Mouse (Mus musculus) midbrain, postnatal 0 days (tissue): Measurements from ENCODE around the gene Hist1h2ap. TPM values are rescaled to one million over a fixed set of nuclear protein-coding genes. Genes with fewer than 3 reads are reported as not detected.

Experiments used
- ATAC-seq: fragments of 200-750 bp; cut with Nextera tagmentation; 2 replicates; pipeline ENCODE4 v1.8.0; 2017; ENCODE audit warnings: moderate number of reproducible peaks, mild to moderate bottlenecking, moderate TSS enrichment, moderate library complexity; ENCODE audit not compliant: low FRiP score
- DNase-seq: peaks from one replicate; pipeline ENCODE4 v3.0.0-alpha.2; 2015; ENCODE audit warnings: low spot score
- H3K27ac ChIP-seq: fragments of 300-500 bp; sonication (generic); 2 replicates; pipeline ENCODE4 v1.5.1; 2014; ENCODE audit warnings: low read depth, mild to moderate bottlenecking, low read length, mixed read lengths
- H3K27me3 ChIP-seq: fragments of 300-500 bp; sonication (generic); 2 replicates; pipeline ENCODE4 v1.6.1; 2014; ENCODE audit warnings: low read length, control low read depth, mixed read lengths; ENCODE audit not compliant: insufficient read depth
- H3K36me3 ChIP-seq: fragments of 300-500 bp; sonication (generic); 2 replicates; pipeline ENCODE4 v1.6.1; 2014; ENCODE audit warnings: low read length, control low read depth, mixed read lengths; ENCODE audit not compliant: insufficient read depth
- H3K4me1 ChIP-seq: fragments of 300-500 bp; sonication (generic); 2 replicates; pipeline ENCODE4 v1.6.1; 2014; ENCODE audit warnings: mild to moderate bottlenecking, control low read depth, antibody characterized with exemption, low read length, mixed read lengths; ENCODE audit not compliant: insufficient read depth
- H3K4me2 ChIP-seq: fragments of 300-500 bp; sonication (generic); 2 replicates; pipeline ENCODE4 v1.6.1; 2014; ENCODE audit warnings: low read depth, mild to moderate bottlenecking, low read length, mixed read lengths; ENCODE audit not compliant: poor library complexity, severe bottlenecking
- H3K4me3 ChIP-seq: fragments of 300-500 bp; sonication (generic); 2 replicates; pipeline ENCODE4 v1.5.1; 2014; ENCODE audit warnings: low read depth, mild to moderate bottlenecking, low read length, moderate library complexity
- H3K9ac ChIP-seq: fragments of 300-500 bp; sonication (generic); replicated peaks from 2 replicates; pipeline ENCODE4 v1.6.1; 2014; ENCODE audit warnings: mild to moderate bottlenecking, low read length, moderate library complexity, mixed read lengths; ENCODE audit not compliant: poor library complexity, severe bottlenecking
- H3K9me3 ChIP-seq: fragments of 300-500 bp; sonication (generic); 2 replicates; pipeline ENCODE4 v1.6.1; 2016; ENCODE audit warnings: low read length, control low read depth
- CTCF ChIP-seq: IDR thresholded peaks from 2 replicates; pipeline ENCODE4 v1.5.1; 2016; ENCODE audit warnings: antibody characterized with exemption, mild to moderate bottlenecking
- WGBS: fragments of 180-500 bp; shearing (Covaris S2); extraction: QIAGEN DNeasy Blood & Tissue Kit; methylation state at CpG from one replicate; pipeline ENCODE4 v1.1.7; 2014; 5-methylcytosine and 5-hydroxymethylcytosine counted together
- microRNA-seq: library from miRNA; unstranded; fragments of <30 nt; microRNA quantifications from one replicate; pipeline ENCODE4, GENCODE M21; 2016; ENCODE audit warnings: borderline number of aligned reads
- polyA plus RNA-seq: library from polyadenylated mRNA; unstranded; fragments of >200 nt; fragmentation: Nextera tagmentation; extraction: Ambion mirVana; gene quantifications from 2 replicates; pipeline ENCODE4 v1.2.1, GENCODE M21; 2015
- total RNA-seq: library from RNA; depleted of rRNA; stranded (reverse); fragments of >200 nt; gene quantifications from 2 replicates; pipeline ENCODE4 v1.2.3, GENCODE M21; 2014; rRNA removed

The Hist1h2ap gene
- total and polyA plus RNA-seq, 2 experiments from 2014 or later = 299 to 620 TPM

GRCm38 (mm10) chr13:21786189-21786898 lies 47.0 kb downstream of the Hist1h2ap start:
- WGBS = 4% methylated on average over 8 of the region's 8 CpGs
- no peak for TF ChIP-seq CTCF
- no peak for ATAC-seq
- DNase-seq = no peak
- H3K9me3 ChIP-seq = no peaks in the 10 kb centered on the region
- peak overlapping the region; percentile 36 for H3K4me3 ChIP-seq
- no peaks in the 10 kb centered on the region for H3K27me3 ChIP-seq
- peak overlapping the region; percentile 52 for H3K4me2 ChIP-seq
- peaks cover 4% of the 10 kb centered on the region; the same call in 1 of the 2 replicates for H3K4me1 ChIP-seq
- H3K27ac ChIP-seq = no peak overlapping the region
- H3K36me3 ChIP-seq = no peaks in the 10 kb centered on the region
- H3K9ac ChIP-seq = no peak overlapping the region

GRCm38 (mm10) chr13:21784311-21784710 lies 49.0 kb downstream of the Hist1h2ap start:
- no peaks in the 10 kb centered on the region for H3K36me3 ChIP-seq
- ATAC-seq = no peak
- H3K9ac ChIP-seq = no peak overlapping the region
- TF ChIP-seq CTCF = no peak
- no peaks in the 10 kb centered on the region for H3K27me3 ChIP-seq
- WGBS = 26% methylated on average over 6 of the region's 6 CpGs
- H3K9me3 ChIP-seq = no peaks in the 10 kb centered on the region
- H3K4me3 ChIP-seq = no peak overlapping the region
- no peak overlapping the region for H3K4me2 ChIP-seq
- DNase-seq = no peak
- no peak overlapping the region for H3K27ac ChIP-seq
- H3K4me1 ChIP-seq = peaks cover 11% of the 10 kb centered on the region

- peak overlapping the region; percentile 37 for H3K4me3 ChIP-seq
- H3K4me1 ChIP-seq = peaks cover 11% of the 10 kb centered on the region
- H3K9me3 ChIP-seq = no peaks in the 10 kb centered on the region
- TF ChIP-seq CTCF = no peak
- H3K4me2 ChIP-seq = peak overlapping the region; percentile 44
- H3K36me3 ChIP-seq = no peaks in the 10 kb centered on the region
- H3K27me3 ChIP-seq = no peaks in the 10 kb centered on the region
- 3% methylated on average over 9 of the region's 9 CpGs for WGBS
- ATAC-seq = no peak
- DNase-seq = peak; percentile 61
- H3K9ac ChIP-seq = no peak overlapping the region
- H3K27ac ChIP-seq = no peak overlapping the region
Observed at GRCm38 (mm10) chr13:21783734-21784161, 49.6 kb downstream of the Hist1h2ap start.

GRCm38 (mm10) chr13:21783255-21783617 lies 50.1 kb downstream of the Hist1h2ap start, which contains the start of gene Hist1h3i:
Gene Hist1h3i (minus strand): TSS chr13:21783370.
- Histone ChIP-seq H3K4me2 (peak within 1 kb of the TSS; percentile 67), H3K27ac (no peak within 1 kb of the TSS), H3K27me3 (no peaks in the 10 kb centered on the region), H3K9me3 (no peaks in the 10 kb centered on the region), H3K4me1 (peaks cover 11% of the 10 kb centered on the region), H3K4me3 (peak within 1 kb of the TSS; percentile 37), H3K36me3 (no peaks in the 10 kb centered on the region), H3K9ac (peak within 1 kb of the TSS; percentile 46)
- ATAC-seq (peak; percentile 79), DNase-seq (peak; percentile 94)
- TF ChIP-seq CTCF = no peak
- 0% methylated on average over 13 of the region's 20 CpGs for WGBS

Small RNA genes lying within 50 kb of the gene (microRNA-seq; reads per million reads assigned to microRNA genes)
- gene Gm19658 (not detected), gene Gm44346 (not detected), gene Gm44466 (not detected)

Other genes starting within 250 kb of the Hist1h2ap start
- gene Olfr1362, start 219.5 kb downstream of the Hist1h2ap start, total RNA-seq = not detected in 2 replicates
- gene Olfr1362, start 219.5 kb downstream of the Hist1h2ap start, polyA plus RNA-seq = not detected in 2 replicates
- gene Olfr11, start 191.0 kb downstream of the Hist1h2ap start, total RNA-seq = not detected in 2 replicates
- gene Olfr11, start 191.0 kb downstream of the Hist1h2ap start, polyA plus RNA-seq = not detected in 2 replicates
- gene Olfr1361, start 170.1 kb downstream of the Hist1h2ap start, total RNA-seq = not detected in 2 replicates
- gene Olfr1361, start 170.1 kb downstream of the Hist1h2ap start, polyA plus RNA-seq = not detected in 2 replicates
- gene Olfr1360, start 156.1 kb downstream of the Hist1h2ap start, total RNA-seq = not detected in 2 replicates
- not detected in 2 replicates for gene Olfr1360, start 156.1 kb downstream of the Hist1h2ap start, polyA plus RNA-seq
- not detected in 2 replicates for gene Olfr1359, start 135.4 kb downstream of the Hist1h2ap start, total RNA-seq
- gene Olfr1359, start 135.4 kb downstream of the Hist1h2ap start, polyA plus RNA-seq = not detected in 2 replicates
- gene Hist1h2bl, start 117.4 kb downstream of the Hist1h2ap start, total RNA-seq = 87.0 and 175 TPM in 2 replicates
- not detected in 2 replicates for gene Hist1h2bl, start 117.4 kb downstream of the Hist1h2ap start, polyA plus RNA-seq
- 253 and 398 TPM in 2 replicates for gene Hist1h2ai, start 117.1 kb downstream of the Hist1h2ap start, total RNA-seq
- gene Hist1h2ai, start 117.1 kb downstream of the Hist1h2ap start, polyA plus RNA-seq = 3.2 and 3.5 TPM in 2 replicates
- 258 and 532 TPM in 2 replicates for gene Hist1h3h, start 115.8 kb downstream of the Hist1h2ap start, total RNA-seq
- gene Hist1h3h, start 115.8 kb downstream of the Hist1h2ap start, polyA plus RNA-seq = 2.0 TPM in 1 of 2 replicates, not detected in the other
- gene Hist1h2bm, start 111.5 kb downstream of the Hist1h2ap start, total RNA-seq = 201 and 468 TPM in 2 replicates
- gene Hist1h2bm, start 111.5 kb downstream of the Hist1h2ap start, polyA plus RNA-seq = 0.39 and 0.51 TPM in 2 replicates
- 304 and 479 TPM in 2 replicates for gene Hist1h4j, start 98.4 kb downstream of the Hist1h2ap start, total RNA-seq
- 0.32 TPM in 1 of 2 replicates, not detected in the other for gene Hist1h4j, start 98.4 kb downstream of the Hist1h2ap start, polyA plus RNA-seq
- gene Hist1h4k, start 83.0 kb downstream of the Hist1h2ap start, total RNA-seq = 386 and 434 TPM in 2 replicates
- 0.80 and 2.1 TPM in 2 replicates for gene Hist1h4k, start 83.0 kb downstream of the Hist1h2ap start, polyA plus RNA-seq
- 254 and 276 TPM in 2 replicates for gene Hist1h2ak, start 79.7 kb downstream of the Hist1h2ap start, total RNA-seq
- 2.4 and 4.6 TPM in 2 replicates for gene Hist1h2ak, start 79.7 kb downstream of the Hist1h2ap start, polyA plus RNA-seq
- gene Hist1h2bn, start 79.4 kb downstream of the Hist1h2ap start, total RNA-seq = 212 and 326 TPM in 2 replicates
- not detected in 2 replicates for gene Hist1h2bn, start 79.4 kb downstream of the Hist1h2ap start, polyA plus RNA-seq
- 54.7 and 116 TPM in 2 replicates for gene Hist1h1b, start 52.9 kb downstream of the Hist1h2ap start, total RNA-seq
- 2.0 TPM in 2 replicates for gene Hist1h1b, start 52.9 kb downstream of the Hist1h2ap start, polyA plus RNA-seq
- 282 and 525 TPM in 2 replicates for gene Hist1h3i, start 50.1 kb downstream of the Hist1h2ap start, total RNA-seq
- gene Hist1h3i, start 50.1 kb downstream of the Hist1h2ap start, polyA plus RNA-seq = 8.2 and 10.0 TPM in 2 replicates
- gene Hist1h2an, start 46.3 kb downstream of the Hist1h2ap start, total RNA-seq = 145 and 318 TPM in 2 replicates
- gene Hist1h2an, start 46.3 kb downstream of the Hist1h2ap start, polyA plus RNA-seq = not detected in 2 replicates
- gene Hist1h2bp, start 46.0 kb downstream of the Hist1h2ap start, total RNA-seq = 41.9 and 77.2 TPM in 2 replicates
- gene Hist1h2bp, start 46.0 kb downstream of the Hist1h2ap start, polyA plus RNA-seq = 0.48 and 0.76 TPM in 2 replicates
- gene Hist1h2bq, start 23.3 kb downstream of the Hist1h2ap start, total RNA-seq = 213 and 311 TPM in 2 replicates
- 2.7 and 3.8 TPM in 2 replicates for gene Hist1h2bq, start 23.3 kb downstream of the Hist1h2ap start, polyA plus RNA-seq
- not detected in 2 replicates for gene Hist1h2ao, start 23.0 kb downstream of the Hist1h2ap start, total RNA-seq
- gene Hist1h2ao, start 23.0 kb downstream of the Hist1h2ap start, polyA plus RNA-seq = not detected in 2 replicates
- 2.3 TPM in 1 of 2 replicates, not detected in the other for gene Hist1h4m, start 21.8 kb downstream of the Hist1h2ap start, total RNA-seq
- gene Hist1h4m, start 21.8 kb downstream of the Hist1h2ap start, polyA plus RNA-seq = 1.8 TPM in 1 of 2 replicates, not detected in the other
- gene Hist1h4n, start 1.3 kb downstream of the Hist1h2ap start, total RNA-seq = 1,387 and 1,972 TPM in 2 replicates
- 1.7 and 2.3 TPM in 2 replicates for gene Hist1h4n, start 1.3 kb downstream of the Hist1h2ap start, polyA plus RNA-seq
- 112 and 283 TPM in 2 replicates for gene Hist1h2br, start 236 bp upstream of the Hist1h2ap start, total RNA-seq
- 3.0 and 4.0 TPM in 2 replicates for gene Hist1h2br, start 236 bp upstream of the Hist1h2ap start, polyA plus RNA-seq
- gene Zfp184, start 111.6 kb upstream of the Hist1h2ap start, total RNA-seq = 8.1 and 9.8 TPM in 2 replicates
- gene Zfp184, start 111.6 kb upstream of the Hist1h2ap start, polyA plus RNA-seq = 7.5 and 8.4 TPM in 2 replicates
- 0.05 and 0.90 TPM in 2 replicates for gene Pom121l2, start 147.7 kb upstream of the Hist1h2ap start, total RNA-seq
- not detected in 2 replicates for gene Pom121l2, start 147.7 kb upstream of the Hist1h2ap start, polyA plus RNA-seq
- gene Prss16, start 176.2 kb upstream of the Hist1h2ap start, total RNA-seq = 0.09 and 1.6 TPM in 2 replicates
- gene Prss16, start 176.2 kb upstream of the Hist1h2ap start, polyA plus RNA-seq = not detected in 2 replicates
- 4.5 and 62.6 TPM in 2 replicates for gene Hist1h2ah, start 202.1 kb upstream of the Hist1h2ap start, total RNA-seq
- 6.9 TPM in 1 of 2 replicates, not detected in the other for gene Hist1h2ah, start 202.1 kb upstream of the Hist1h2ap start, polyA plus RNA-seq
- 112 and 321 TPM in 2 replicates for gene Hist1h2bk, start 202.4 kb upstream of the Hist1h2ap start, total RNA-seq
- not detected in 2 replicates for gene Hist1h2bk, start 202.4 kb upstream of the Hist1h2ap start, polyA plus RNA-seq
- 10.0 and 19.2 TPM in 2 replicates for gene Hist1h4i, start 207.9 kb upstream of the Hist1h2ap start, total RNA-seq
- gene Hist1h4i, start 207.9 kb upstream of the Hist1h2ap start, polyA plus RNA-seq = 2.2 and 2.5 TPM in 2 replicates
- gene Hist1h2ag, start 209.4 kb upstream of the Hist1h2ap start, total RNA-seq = 84.2 and 252 TPM in 2 replicates
- 2.5 TPM in 1 of 2 replicates, not detected in the other for gene Hist1h2ag, start 209.4 kb upstream of the Hist1h2ap start, polyA plus RNA-seq
- 161 and 335 TPM in 2 replicates for gene Hist1h2bj, start 209.7 kb upstream of the Hist1h2ap start, total RNA-seq
- gene Hist1h2bj, start 209.7 kb upstream of the Hist1h2ap start, polyA plus RNA-seq = 2.7 and 3.2 TPM in 2 replicates